Mouse (Mus musculus): ENCODE measurements around the gene Ryr3.
"Not testable (repeated sequence)": the region's sequence is repeated elsewhere in the genome, so short reads cannot be mapped to it uniquely, and the experiment has no call there.

Ryr3 gene

GRCm38 (mm10) chr2:113104609-113105008 lies 112.3 kb downstream of the Ryr3 start:
- in situ Hi-C loops (cut with MseI, MboI): no loop called here

DNA sequence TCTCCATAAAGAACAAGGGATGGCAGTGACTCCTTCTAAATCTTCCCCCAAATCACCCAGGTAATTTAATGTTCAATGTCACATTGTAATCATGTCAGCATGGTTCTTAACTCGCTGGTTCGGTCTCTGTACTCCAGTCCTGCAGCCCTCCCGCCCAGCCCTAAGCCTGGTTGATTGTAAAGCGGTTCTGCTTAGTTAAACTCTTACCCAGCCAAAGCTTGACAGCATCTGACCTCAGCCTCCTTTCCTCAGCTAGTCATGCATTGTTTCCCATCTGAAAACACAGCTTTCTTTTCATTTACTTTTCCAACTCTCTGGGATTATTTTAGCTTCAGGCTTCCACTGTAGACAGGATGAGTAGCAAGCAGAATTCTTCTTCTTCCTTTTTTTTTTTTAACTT lies 121.7 kb downstream of the Ryr3 start:
- in situ Hi-C loops (cut with MseI, MboI): no loop called here

GRCm38 (mm10) chr2:113094088-113094487 lies 122.8 kb downstream of the Ryr3 start:
- in situ Hi-C loops (cut with MseI, MboI): no loop called here

DNA sequence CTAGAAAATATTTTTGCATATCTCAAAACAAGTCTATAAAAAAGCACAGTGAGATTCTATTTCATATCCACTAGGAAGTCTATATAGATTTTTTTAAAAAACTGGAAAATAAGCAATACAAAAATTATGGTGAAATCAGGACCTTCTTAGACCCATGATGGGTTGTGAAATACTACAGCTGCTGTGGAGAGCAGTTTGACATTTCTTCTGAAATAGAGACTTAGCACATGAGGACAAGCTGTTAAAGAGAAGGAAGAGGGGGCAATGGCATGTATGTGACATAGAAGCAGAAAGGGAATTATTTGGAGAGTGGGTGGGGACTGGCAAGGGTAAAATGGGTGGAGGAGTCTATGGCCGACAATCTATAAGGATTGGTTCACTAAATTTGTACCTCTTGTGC lies 124.1 kb downstream of the Ryr3 start:
- in situ Hi-C loops (cut with MseI, MboI): no loop called here

DNA sequence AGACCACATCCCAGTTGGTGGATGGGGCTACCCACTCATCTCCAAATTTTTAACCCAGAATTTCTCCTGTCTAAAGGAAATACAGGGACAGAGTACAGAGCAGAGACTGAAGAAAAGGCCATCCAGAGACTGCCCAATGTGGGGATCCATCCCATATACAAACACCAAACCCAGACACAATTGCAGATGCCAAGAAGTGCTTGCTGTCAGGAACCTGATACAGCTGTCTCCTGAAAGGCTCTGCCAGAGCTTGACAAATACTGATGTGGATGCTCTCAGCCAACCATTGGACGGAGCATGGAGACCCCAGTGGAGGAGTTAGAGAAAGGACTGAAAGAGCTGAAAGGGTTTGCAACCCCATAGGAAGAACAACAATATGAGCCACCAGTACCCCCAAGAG lies 125.6 kb downstream of the Ryr3 start:
- in situ Hi-C loops (cut with MseI, MboI): not testable (repeated sequence)

GRCm38 (mm10) chr2:113076396-113076795 lies 140.5 kb downstream of the Ryr3 start:
- in situ Hi-C loops (cut with MseI, MboI): no loop called here

DNA sequence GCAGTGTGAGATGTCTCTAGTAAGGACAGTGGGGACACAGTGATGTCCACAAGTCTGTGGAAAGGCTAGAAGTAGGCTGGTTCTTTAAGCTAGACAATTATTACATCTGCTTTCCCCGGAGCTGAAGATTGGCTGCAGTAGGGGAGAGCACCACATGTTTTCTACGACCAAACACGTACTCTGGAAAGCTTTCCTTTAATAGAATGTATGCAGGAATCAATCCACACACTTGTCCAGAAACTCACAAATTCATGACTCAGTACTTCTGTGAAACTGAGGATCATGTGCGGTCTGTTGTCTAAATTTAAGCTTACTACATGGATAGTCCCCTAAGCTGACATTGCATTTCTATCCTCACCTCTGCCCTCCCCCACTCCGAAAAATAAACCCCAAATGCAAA lies 157.5 kb downstream of the Ryr3 start:
- in situ Hi-C loops (cut with MseI, MboI): no loop called here

- in situ Hi-C loops (cut with MseI, MboI): no loop called here
Measured at GRCm38 (mm10) chr2:113058914-113059313, 158.0 kb downstream of the Ryr3 start.

DNA sequence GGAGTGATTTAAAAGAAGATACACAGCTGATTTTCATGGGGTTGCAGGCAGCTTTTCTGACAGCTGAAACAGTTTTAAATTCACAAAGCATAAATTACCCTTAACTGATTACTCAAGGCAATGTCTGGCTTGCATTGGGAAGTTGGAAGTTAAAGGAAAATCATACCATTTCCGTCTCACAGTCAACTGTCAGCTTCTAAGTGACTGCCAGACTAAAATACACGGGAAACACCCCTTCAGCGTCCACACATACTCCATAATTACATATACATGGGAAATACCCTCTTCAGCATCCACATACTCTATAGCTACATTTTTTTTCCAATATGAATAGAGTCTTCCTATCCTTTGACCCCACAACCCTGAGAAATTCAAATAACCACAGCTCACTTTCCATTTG lies 158.8 kb downstream of the Ryr3 start:
- in situ Hi-C loops (cut with MseI, MboI): no loop called here

DNA sequence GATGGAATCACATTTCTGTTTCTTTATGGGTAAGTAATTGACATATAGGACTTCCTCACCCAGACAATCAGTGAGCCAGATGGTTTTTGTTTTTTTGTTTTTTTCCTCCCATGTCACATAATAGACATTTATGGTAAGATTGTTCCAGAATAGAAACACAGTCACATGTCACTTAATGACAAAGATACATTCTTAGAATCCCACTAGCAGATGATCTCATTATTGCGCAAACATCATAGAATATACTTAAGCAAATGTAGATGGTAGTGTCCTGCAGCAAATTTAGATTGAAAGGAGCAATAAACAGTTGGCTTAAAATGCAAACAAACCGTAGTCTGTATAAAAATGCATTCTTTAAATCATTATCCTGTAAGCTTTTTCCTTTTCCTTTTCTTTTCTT lies 161.3 kb downstream of the Ryr3 start:
- in situ Hi-C loops (cut with MseI, MboI): no loop called here

DNA sequence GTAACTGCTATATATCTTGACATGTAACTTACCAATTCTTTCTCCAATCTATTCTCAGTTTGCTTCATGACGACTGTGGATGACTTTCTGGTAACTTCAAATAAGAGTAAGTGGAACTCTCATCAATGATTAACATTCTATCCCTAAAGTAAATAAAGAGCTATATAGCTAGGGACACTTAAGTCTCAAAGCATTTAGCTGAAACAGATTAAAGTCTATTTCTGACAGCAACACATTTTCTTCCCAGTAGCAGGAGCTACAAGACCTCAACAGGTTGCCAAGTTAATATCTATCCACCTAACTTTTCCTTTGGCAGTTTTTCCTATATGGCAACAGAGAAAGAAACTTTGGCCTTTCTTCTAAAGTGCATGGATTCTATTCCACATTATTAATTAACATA lies 167.1 kb downstream of the Ryr3 start:
- in situ Hi-C loops (cut with MseI, MboI): no loop called here

DNA sequence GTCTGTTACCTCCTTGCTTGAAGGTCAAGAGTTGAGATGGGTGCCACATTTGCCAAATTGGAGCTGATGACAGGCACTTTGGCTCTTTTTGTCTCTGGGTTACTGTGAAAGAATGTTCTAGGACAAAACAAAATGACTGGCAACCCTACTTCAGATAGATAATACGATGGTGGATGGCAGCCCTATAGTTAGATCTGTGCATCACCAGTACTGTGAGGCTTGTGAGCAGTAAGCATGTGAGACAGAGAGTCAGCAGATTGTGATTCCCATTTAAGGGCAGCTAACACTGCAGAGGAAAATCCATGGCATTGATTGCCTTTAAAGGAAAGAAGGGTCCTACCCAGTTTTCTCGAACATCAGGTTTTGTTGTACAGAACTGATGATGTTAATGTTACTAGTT lies 180.3 kb downstream of the Ryr3 start:
- in situ Hi-C loops (cut with MseI, MboI): no loop called here

DNA sequence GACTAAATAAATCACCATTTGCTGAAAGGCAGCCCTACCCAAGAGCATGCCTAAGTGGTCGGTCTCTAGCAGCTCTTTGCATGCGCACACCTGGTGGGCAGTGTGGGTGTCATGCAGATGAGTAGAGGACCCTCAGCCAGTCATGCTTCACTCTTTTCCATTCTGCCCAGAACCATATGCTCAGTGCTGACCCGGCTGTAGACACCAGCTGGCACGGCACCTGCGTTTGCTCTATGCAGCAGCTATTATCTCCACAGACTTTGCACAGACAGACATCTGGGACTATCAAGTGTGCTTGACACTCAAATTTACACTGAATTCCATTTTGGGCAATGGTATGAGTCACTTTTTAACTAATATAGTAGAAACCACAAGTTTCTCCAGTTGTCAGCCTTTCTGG lies 186.2 kb downstream of the Ryr3 start:
- in situ Hi-C loops (cut with MseI, MboI): no loop called here

DNA sequence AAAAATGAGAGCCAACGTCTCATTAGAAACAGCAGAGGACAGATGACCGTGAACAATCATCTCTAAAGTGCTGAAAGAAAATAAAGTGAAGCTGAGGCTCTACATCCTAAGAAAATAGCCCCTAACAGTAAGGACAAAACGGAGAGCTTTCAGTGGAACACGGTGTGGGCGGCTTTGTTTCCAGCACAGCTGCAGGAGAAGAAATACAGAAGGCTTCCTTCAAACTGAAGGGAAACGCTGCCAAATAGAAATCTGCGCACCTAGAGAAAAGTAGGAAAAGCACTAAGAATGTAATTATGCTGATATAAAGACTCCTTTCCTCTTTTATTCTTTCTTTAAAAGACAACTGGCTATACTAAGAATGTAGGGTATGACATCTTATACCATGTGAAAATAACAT lies 197.0 kb downstream of the Ryr3 start:
- in situ Hi-C loops (cut with MseI, MboI): no loop called here

- in situ Hi-C loops (cut with MseI, MboI): no loop called here
Measured at GRCm38 (mm10) chr2:113018278-113018677, 198.6 kb downstream of the Ryr3 start.

DNA sequence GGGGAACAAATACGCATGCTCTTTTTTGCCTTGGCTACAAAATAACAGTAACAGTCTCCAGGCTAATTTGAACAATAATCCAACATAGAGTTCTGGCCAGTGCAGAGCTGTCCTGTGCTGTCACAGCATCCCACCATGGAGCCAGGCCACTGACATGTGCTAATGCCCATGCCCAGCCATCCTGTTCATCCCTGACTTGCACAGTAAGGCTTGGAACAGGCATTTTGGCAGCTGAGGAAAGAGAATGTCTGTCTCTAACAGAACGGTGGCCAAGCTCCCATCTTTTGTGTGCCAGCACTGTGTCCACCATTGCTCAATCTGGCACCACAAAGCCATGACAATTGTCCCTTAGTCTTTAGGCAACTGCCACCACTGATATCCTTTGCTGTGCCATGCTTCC lies 200.7 kb downstream of the Ryr3 start:
- in situ Hi-C loops (cut with MseI, MboI): no loop called here

DNA sequence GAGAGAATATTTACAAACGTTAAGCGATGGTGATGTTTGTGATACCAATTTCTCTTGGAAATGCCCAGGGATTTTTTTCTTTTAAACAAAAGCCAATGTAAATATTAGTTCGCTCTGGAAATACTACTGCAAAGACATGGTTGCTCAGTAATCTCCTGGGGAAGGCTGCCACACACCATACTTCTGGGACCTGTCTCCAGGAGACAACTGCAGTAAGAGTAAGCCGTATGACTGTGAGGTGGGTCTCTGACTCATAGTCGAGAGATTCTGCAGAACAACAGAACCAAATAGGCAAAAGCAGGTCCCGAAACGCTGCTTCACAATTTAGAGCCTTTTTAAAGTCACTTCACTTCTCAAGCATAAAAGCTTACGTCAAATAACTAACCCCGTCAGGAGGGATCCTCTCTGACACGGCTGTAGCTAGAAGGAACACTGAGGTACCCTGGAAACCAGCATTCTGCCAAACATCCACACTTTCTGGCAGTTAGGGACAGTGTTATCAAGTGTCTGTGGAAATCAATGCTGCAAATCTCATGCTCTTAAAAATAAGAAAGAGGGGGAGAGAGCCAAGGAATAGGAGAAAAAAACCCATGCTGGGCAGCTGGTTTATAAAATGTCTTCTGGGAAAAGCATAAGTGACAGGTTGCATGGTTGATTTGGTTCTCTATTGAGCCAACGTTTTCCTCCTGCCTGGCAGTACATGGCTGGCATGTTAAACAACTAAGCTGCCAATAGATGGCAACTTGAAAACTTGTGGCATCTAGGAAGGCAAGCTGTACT lies 207.7 kb downstream of the Ryr3 start:
- in situ Hi-C loops (cut with MseI, MboI): no loop called here

DNA sequence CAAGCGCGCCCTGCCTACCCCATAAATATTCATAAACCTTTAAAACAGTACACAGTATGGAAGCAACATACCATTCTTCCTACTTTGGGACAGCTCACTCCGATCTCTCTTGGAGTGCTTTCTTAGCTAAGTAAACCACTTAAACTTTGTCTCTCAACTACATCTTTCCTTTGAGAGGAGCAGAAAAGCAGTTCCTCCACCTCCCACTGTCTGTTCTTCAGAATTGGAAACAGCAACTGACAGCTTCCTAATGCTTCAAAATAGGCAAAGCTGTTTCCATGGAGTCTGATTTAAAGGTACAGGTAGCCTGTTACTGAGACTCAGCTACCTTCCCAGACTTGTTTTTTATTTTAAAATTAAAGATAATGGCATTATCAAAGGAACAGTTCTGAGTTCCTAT lies 218.4 kb downstream of the Ryr3 start:
- in situ Hi-C loops (cut with MseI, MboI): no loop called here

DNA sequence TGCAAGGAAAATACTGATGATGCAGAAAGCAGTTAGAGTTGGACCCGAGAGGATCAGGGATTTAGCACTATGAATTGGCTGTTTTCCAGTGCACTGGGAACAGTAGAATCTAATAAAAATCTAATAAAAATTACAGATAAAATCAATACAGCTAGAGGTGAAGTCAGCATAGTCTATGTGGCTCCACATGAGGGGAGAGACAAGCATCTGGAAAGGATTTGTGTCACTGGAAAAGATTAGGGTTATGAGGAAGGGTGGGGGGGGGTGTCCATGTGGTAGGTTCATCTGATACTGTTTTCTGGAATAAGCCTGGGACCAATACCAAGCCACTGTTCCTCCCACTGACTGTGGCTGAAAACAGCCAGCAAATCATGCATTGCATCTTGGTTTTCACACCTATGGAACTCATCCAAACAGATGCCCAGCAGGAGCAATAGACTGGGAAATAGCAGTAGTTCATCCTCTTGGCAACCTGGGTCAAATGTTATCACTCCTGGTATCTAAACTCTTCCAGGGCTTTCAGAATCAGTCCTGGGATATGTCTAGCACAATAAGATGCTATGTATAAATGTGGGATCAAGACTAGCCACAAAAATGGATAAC lies 233.9 kb downstream of the Ryr3 start:
- in situ Hi-C loops (cut with MseI, MboI): no loop called here

- in situ Hi-C loops (cut with MseI, MboI): no loop called here
Measured at GRCm38 (mm10) chr2:112966807-112967625, 249.9 kb downstream of the Ryr3 start.

DNA sequence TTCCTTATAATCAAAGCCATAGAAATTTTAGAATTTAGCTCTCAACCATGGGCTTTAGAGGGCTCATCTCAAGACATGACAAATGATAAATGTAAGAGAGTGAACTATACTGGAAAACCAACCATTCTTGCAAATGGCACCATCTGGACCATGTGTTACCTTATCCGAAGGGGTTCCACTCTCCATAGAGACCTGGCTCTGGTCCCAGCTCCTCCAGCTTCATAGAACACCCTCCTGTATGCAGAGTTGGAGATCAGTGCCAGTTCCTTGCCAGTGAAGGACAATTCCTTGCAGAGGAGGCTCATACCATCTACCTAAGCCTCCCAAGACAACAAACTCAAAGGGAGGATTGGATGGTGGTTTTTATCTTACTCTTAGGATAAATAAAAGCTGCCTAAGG lies 268.0 kb downstream of the Ryr3 start:
- in situ Hi-C loops (cut with MseI, MboI): no loop called here

DNA sequence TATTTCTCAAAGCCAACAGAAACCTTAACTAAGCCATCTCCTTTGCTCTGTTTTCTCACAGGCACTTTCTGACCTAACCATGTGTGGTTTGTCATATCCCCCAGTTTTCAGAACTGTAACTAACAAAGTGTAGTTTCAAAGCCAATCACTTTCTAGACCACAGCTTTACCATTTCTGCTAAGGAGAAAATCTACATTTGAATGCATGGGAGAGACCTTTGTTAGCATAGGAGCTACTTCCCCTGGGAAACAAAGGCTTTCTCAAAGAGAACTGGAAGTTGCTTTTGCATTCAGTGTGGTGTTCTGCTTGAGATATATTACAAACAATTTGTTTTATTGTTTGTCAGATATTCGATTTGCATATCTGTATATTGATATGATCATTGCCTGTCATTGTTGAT lies 285.1 kb downstream of the Ryr3 start:
- in situ Hi-C loops (cut with MseI, MboI): no loop called here

DNA sequence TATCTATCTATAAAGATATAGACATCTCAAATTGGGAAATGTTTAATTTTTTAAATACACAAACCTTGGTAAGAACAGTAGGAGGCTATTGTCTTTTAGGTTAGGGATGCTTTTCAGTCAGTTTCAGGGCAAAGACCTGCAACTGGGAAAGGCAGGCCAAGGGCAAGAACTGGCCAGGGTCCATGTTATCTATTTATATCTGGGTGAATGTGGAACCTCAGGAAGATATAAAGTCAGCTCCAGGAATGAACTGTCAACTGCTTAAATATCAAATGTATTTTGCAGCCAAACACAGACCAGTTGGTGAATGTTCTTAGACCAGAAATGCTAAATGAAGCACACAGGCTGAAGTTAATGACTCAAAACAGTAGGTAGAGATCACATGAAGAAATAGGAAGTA lies 303.1 kb downstream of the Ryr3 start:
- in situ Hi-C loops (cut with MseI, MboI): no loop called here
